Mouse (Mus musculus) hindbrain, embryonic 16.5 days (tissue): ENCODE data around the gene Myo7a. TPM values are rescaled to one million over a fixed set of nuclear protein-coding genes. Genes with fewer than 3 reads are reported as not detected.

Experiments
- ATAC-seq: fragments of 200-750 bp; cut with Nextera tagmentation; 2 replicates; pipeline ENCODE4 v1.8.0; 2017; ENCODE audit warnings: moderate TSS enrichment, moderate library complexity
- H3K27ac ChIP-seq: fragments of 300-500 bp; sonication (generic); 2 replicates; pipeline ENCODE4 v1.5.1; 2014; ENCODE audit warnings: low read depth, mild to moderate bottlenecking, control low read depth, low read length, moderate library complexity
- H3K27me3 ChIP-seq: fragments of 300-500 bp; sonication (generic); replicated peaks from 2 replicates; pipeline ENCODE4 v1.6.1; 2014; ENCODE audit warnings: low read length; ENCODE audit not compliant: control insufficient read depth, insufficient read depth
- H3K36me3 ChIP-seq: fragments of 300-500 bp; sonication (generic); 2 replicates; pipeline ENCODE4 v1.6.1; 2014; ENCODE audit warnings: mild to moderate bottlenecking, low read length, moderate library complexity, mixed read lengths; ENCODE audit not compliant: control insufficient read depth, insufficient read depth
- H3K4me1 ChIP-seq: fragments of 300-500 bp; sonication (generic); 2 replicates; pipeline ENCODE4 v1.6.1; 2014; ENCODE audit warnings: low read depth, low read length; ENCODE audit not compliant: control insufficient read depth, insufficient read depth
- H3K4me2 ChIP-seq: fragments of 300-500 bp; sonication (generic); 2 replicates; pipeline ENCODE4 v1.6.1; 2014; ENCODE audit warnings: mild to moderate bottlenecking, low read length, control low read depth, moderate library complexity
- H3K4me3 ChIP-seq: fragments of 300-500 bp; sonication (generic); 2 replicates; pipeline ENCODE4 v1.5.1; 2014; ENCODE audit warnings: mild to moderate bottlenecking, low read length, control low read depth, moderate library complexity
- H3K9ac ChIP-seq: fragments of 300-500 bp; sonication (generic); 2 replicates; pipeline ENCODE4 v1.6.1; 2014; ENCODE audit warnings: low read depth, mild to moderate bottlenecking, control low read depth, low read length, moderate library complexity
- H3K9me3 ChIP-seq: fragments of 300-500 bp; sonication (generic); 2 replicates; pipeline ENCODE4 v1.6.1; 2014; ENCODE audit warnings: mild to moderate bottlenecking, low read length, moderate library complexity; ENCODE audit not compliant: control insufficient read depth
- WGBS: fragments of 180-500 bp; shearing (Covaris S2); extraction: QIAGEN DNeasy Blood & Tissue Kit; methylation state at CpG from one replicate; pipeline ENCODE4 v1.1.7; 2014; 5-methylcytosine and 5-hydroxymethylcytosine counted together
- polyA plus RNA-seq: library from polyadenylated mRNA; unstranded; fragments of >200 nt; fragmentation: Nextera tagmentation; extraction: Ambion mirVana; gene quantifications from 2 replicates; pipeline ENCODE4 v1.2.1, GENCODE M21; 2015

Gene Myo7a
- polyA plus RNA-seq, 1 experiment from 2014 or later: 13.9 TPM

DNA sequence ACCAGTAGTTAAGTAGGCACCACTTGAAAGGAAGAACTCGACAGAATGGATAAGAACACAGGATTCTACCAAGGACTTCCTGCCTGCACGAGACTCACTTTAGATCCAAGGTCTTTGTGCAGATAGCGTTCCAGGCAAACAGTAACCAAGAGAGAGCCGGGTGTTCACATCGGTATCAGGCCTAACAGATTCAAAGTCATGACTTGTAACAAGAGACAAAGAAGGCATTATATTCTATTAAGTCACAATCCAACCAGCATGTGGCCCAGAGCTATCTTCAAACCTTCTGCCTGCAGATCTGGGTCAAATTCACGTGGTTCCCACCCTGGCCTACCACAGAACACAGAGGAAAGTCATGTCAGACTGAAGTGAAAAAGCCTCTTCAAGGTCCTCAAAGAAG is 4.7 kb downstream of the Myo7a start:
- no peak for ATAC-seq
- 80% methylated on average over 6 of the region's 6 CpGs for WGBS

DNA sequence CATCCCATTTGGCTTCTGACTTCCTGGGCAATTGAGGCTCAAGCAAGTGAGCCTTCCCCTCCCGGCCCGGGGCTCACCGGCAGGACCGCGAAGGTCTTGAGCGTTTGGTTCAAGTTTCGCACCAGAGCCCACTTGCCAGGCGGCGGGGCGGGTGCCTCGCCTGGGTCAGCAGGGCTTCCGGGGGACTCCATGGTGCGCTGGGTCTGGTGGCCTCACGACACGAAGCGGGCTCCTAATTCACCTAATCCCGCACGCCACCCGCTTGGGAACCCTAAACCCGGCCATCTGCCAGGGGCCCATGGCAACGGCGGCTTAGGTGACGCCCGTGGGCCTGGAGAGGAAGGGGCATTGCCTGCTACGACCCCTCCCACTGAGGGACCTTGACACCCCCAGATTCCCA is 8.1 kb downstream of the Myo7a start:
- Histone ChIP-seq H3K36me3 (no peaks in the 10 kb centered on the region), H3K27ac (no peak overlapping the region), H3K9me3 (no peaks in the 10 kb centered on the region), H3K4me1 (peaks cover 4% of the 10 kb centered on the region), H3K9ac (peak overlapping the region; percentile 51; the same call in 1 of the 2 replicates), H3K27me3 (0 out of 2 replicates have a peak, but pooled peaks cover 2% of the 10 kb centered on the region), H3K4me2 (peak overlapping the region; percentile 43), H3K4me3 (peak overlapping the region; percentile 14; the same call in 1 of the 2 replicates)
- WGBS: 13% methylated on average over 25 of the region's 25 CpGs
- no peak for ATAC-seq

More for the DNA sequence above, 4.7 kb downstream of the Myo7a start:
- no peak overlapping the region for H3K27ac ChIP-seq
- 0 out of 2 replicates have a peak, but pooled peaks cover 2% of the 10 kb centered on the region for H3K27me3 ChIP-seq
- peaks cover 4% of the 10 kb centered on the region for H3K4me1 ChIP-seq
- no peak overlapping the region for H3K4me3 ChIP-seq
- H3K36me3 ChIP-seq: no peaks in the 10 kb centered on the region
- no peak overlapping the region for H3K9ac ChIP-seq
- no peaks in the 10 kb centered on the region for H3K9me3 ChIP-seq
- H3K4me2 ChIP-seq: no peak overlapping the region

DNA sequence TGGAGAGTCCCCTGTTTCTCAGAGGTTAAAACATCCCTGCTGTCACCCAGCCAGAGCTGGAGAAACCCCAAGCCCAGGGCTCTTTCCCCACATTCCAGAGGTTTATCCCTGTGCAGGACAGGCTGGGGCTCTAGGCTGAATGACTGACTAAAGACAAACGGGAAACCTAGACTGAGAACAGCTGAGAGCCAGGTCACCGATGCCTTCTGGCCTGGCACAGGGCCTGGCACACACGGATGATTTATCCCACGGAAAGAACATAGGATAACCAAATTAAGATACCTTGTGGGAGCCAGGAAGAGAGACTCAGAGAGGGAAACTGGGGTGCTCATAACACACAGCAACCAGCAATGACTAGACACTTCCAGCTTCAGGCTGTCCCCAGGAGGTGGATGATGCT is 9.6 kb downstream of the Myo7a start:
- no peak overlapping the region for H3K4me2 ChIP-seq
- ATAC-seq: no peak
- WGBS: 77% methylated on average over 4 of the region's 4 CpGs

DNA sequence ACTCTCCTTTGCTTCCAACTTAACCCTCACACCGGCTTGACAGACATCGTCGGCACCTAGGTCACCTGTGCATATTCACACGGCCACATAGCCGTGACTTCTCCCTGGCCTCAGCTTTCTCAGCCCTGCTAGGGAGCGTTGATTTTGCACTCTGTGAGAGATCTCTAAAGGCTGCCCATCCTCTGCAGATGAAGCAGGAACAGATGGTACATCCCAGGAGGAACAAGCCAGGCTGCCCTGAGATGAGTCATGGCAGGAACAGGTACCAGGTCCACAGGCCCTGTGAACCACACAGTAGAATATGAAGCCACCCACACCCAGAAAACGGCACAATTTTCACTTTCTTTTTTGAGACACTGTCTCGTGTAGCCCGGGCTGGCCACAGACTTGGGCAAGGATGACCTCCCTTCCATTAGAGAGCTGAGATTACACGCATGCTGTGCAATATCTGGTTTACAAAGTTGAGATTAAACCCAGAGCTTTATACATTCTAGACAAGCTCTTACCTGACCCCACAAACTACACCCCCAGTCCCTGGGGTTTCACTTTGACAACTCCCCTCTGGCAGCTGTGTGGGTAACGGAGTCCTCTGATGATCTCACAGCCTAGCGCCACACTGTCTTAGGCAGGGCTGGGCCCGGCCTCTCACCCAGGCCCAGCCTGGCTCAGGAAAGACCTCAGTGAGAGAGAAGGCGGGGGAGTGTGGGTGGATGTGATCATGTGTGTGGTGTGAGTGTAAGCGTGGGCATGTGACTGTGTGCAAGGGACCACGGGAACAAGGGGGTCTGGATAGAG is 10.5 kb downstream of the Myo7a start:
- ATAC-seq: no peak

More for the DNA sequence above, 9.6 kb downstream of the Myo7a start:
- H3K27ac ChIP-seq: no peak overlapping the region
- no peaks in the 10 kb centered on the region for H3K36me3 ChIP-seq
- H3K4me1 ChIP-seq: peaks cover 4% of the 10 kb centered on the region
- no peak overlapping the region for H3K4me3 ChIP-seq
- H3K9me3 ChIP-seq: no peaks in the 10 kb centered on the region
- H3K27me3 ChIP-seq: 0 out of 2 replicates have a peak, but pooled peaks cover 2% of the 10 kb centered on the region
- H3K9ac ChIP-seq: no peak overlapping the region

DNA sequence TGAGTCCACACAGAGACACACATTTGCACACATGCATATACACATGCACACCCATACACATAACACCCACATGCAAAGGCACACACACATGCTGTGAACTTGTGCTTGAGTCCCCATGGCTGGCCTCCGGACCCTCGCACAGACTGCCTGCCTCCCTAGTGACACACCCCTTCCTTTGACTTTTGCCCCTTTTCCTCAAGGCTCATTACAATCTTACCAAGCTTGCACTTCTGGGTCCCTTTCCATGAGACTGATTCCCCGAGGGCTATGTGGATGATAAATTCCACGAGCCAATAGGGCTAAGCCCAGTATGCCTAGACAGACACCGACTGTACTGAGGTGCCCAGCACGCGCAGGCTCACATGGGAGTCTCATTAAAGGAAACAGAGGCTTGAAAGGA is 13.1 kb downstream of the Myo7a start:
- Histone ChIP-seq H3K9ac (no peak overlapping the region), H3K27ac (no peak overlapping the region), H3K4me1 (peaks cover 17% of the 10 kb centered on the region), H3K4me3 (no peak overlapping the region), H3K9me3 (no peaks in the 10 kb centered on the region), H3K27me3 (no peaks in the 10 kb centered on the region), H3K4me2 (no peak overlapping the region), H3K36me3 (no peaks in the 10 kb centered on the region)
- WGBS: 86% methylated on average over 7 of the region's 7 CpGs
- no peak for ATAC-seq

More for the DNA sequence above, 10.5 kb downstream of the Myo7a start:
- Histone ChIP-seq H3K27ac (no peak overlapping the region), H3K4me1 (peaks cover 4% of the 10 kb centered on the region), H3K9me3 (no peaks in the 10 kb centered on the region), H3K4me3 (no peak overlapping the region), H3K9ac (no peak overlapping the region), H3K27me3 (0 out of 2 replicates have a peak, but pooled peaks cover 2% of the 10 kb centered on the region), H3K4me2 (no peak overlapping the region), H3K36me3 (no peaks in the 10 kb centered on the region)
- 87% methylated on average over 16 of the region's 16 CpGs for WGBS

- H3K4me3 ChIP-seq: no peak overlapping the region
- H3K4me2 ChIP-seq: no peak overlapping the region
- no peak for ATAC-seq
- H3K36me3 ChIP-seq: no peaks in the 10 kb centered on the region
- H3K9me3 ChIP-seq: no peaks in the 10 kb centered on the region
- no peaks in the 10 kb centered on the region for H3K27me3 ChIP-seq
- H3K27ac ChIP-seq: no peak overlapping the region
- H3K4me1 ChIP-seq: peaks cover 15% of the 10 kb centered on the region
- WGBS: 65% methylated on average over 16 of the region's 16 CpGs
- peak overlapping the region; percentile 22 for H3K9ac ChIP-seq
Observed at GRCm38 (mm10) chr7:98104481-98105435, 14.6 kb downstream of the Myo7a start.

- Histone ChIP-seq H3K27ac (no peak overlapping the region), H3K36me3 (no peaks in the 10 kb centered on the region), H3K4me1 (peaks cover 15% of the 10 kb centered on the region), H3K4me3 (no peak overlapping the region), H3K9ac (no peak overlapping the region; the same call in none of the 2 replicates), H3K9me3 (no peaks in the 10 kb centered on the region), H3K4me2 (no peak overlapping the region; the same call in 1 of the 2 replicates), H3K27me3 (no peaks in the 10 kb centered on the region)
- no peak for ATAC-seq
- 73% methylated on average over 5 of the region's 5 CpGs for WGBS
Observed at GRCm38 (mm10) chr7:98103942-98104292, 15.4 kb downstream of the Myo7a start.

GRCm38 (mm10) chr7:98103002-98103941 is 16.1 kb downstream of the Myo7a start:
- ATAC-seq: peak; percentile 55
- Histone ChIP-seq H3K9me3 (no peaks in the 10 kb centered on the region), H3K4me2 (peak overlapping the region; percentile 66)

More at GRCm38 (mm10) chr7:98103002-98103941, 16.1 kb downstream of the Myo7a start:
- WGBS: 14% methylated on average over 23 of the region's 26 CpGs
- H3K27me3 ChIP-seq: no peaks in the 10 kb centered on the region
- H3K9ac ChIP-seq: peak overlapping the region; percentile 67
- peaks cover 15% of the 10 kb centered on the region for H3K4me1 ChIP-seq
- no peaks in the 10 kb centered on the region for H3K36me3 ChIP-seq
- H3K4me3 ChIP-seq: peak overlapping the region; percentile 34
- peak overlapping the region; percentile 61; the same call in 1 of the 2 replicates for H3K27ac ChIP-seq
